Mouse (Mus musculus) urinary bladder, postnatal 10 days (tissue): ENCODE results near the gene Sass6.
"Not testable (repeated sequence)": the region's sequence is repeated elsewhere in the genome, so short reads cannot be mapped to it uniquely, and the experiment has no call there.

Experiments
- DNase-seq: peaks from one replicate; pipeline ENCODE4 v3.0.0; 2022; ENCODE audit warnings: low spot score

Gene Sass6

DNA sequence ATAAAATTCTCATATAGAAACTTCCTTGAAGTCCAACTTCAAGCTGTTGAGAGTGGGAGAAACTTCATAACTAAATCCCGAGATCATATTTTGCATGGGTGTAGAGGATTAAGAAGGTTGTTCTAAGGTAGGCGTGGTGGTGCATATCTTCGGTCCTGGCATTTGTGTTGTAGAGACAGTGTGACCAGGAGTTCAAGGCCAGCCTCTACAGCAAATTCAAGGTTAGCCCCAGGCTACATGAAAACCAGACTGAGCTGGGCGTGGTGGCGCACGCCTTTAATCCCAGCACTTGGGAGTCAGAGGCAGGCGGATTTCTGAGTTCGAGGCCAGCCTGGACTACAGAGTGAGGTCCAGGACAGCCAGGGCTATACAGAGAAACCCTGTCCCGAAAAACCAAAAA lies 69.5 kb downstream of the Sass6 start:
- not testable (repeated sequence) for DNase-seq
